Comparison of ENCODE assay signal across 11 mouse cellular contexts in genomic region chr1:165976672-165977448, GRCm38 (mm10). TPM values are rescaled to one million over a fixed set of nuclear protein-coding genes. Genes with fewer than 3 reads are reported as not detected.
DNase-seq lines count a peak whose midpoint lies in the region; ATAC-seq lines count a peak whose summit lies in the region.
"Had no signal": no experiment of that assay in that cellular context is flagged by ENCODE, and none has a peak within 500 bp of the region (broad histone marks: within the 10 kb centered on the region; RNA-seq: fewer than 3 reads in every experiment).

No protein-coding gene starts in this region.

- peaks cover 16% of the 10 kb centered on the region for H3K4me1 ChIP-seq in heart, embryonic 10.5 days
- no peaks in the 10 kb centered on the region for H3K4me1 ChIP-seq in embryonic facial prominence, embryonic 15.5 days
- H3K4me1 ChIP-seq in midbrain, embryonic 14.5 days (ENCODE audit: control insufficient read depth, insufficient read depth, low read length), result 0 out of 2 replicates have a peak, but pooled peaks cover 8% of the 10 kb centered on the region

- no peaks in the 10 kb centered on the region for H3K27me3 ChIP-seq in heart, embryonic 10.5 days (ENCODE audit: insufficient read depth, poor library complexity, severe bottlenecking)
- H3K27me3 ChIP-seq in embryonic facial prominence, embryonic 15.5 days, result no peaks in the 10 kb centered on the region
- H3K27me3 ChIP-seq in midbrain, embryonic 14.5 days (ENCODE audit: control insufficient read depth, insufficient read depth, low read length), result no peaks in the 10 kb centered on the region
- H3K27me3 ChIP-seq: neural tube, embryonic 13.5 days had no signal

- DNase-seq in heart, adult 18-20 months, result peak; percentile 56 to 70
- no peak for DNase-seq in heart, embryonic 10.5 days (ENCODE audit: low spot score)
- peak; percentile 24 to 45 for DNase-seq in heart, postnatal 14 days
- DNase-seq in midbrain, embryonic 14.5 days, result no peak
- DNase-seq in cerebellum, postnatal 36 days, result no peak
- no peak for DNase-seq in yolk sac, embryonic 10.5 days (ENCODE audit: low spot score)
- DNase-seq: cerebellum, adult 11-12 months had no signal

- no peaks in the 10 kb centered on the region for H3K36me3 ChIP-seq in heart, embryonic 10.5 days
- no peaks in the 10 kb centered on the region for H3K36me3 ChIP-seq in embryonic facial prominence, embryonic 15.5 days
- H3K36me3 ChIP-seq in midbrain, embryonic 14.5 days (ENCODE audit: control insufficient read depth, insufficient read depth, low read length), result no peaks in the 10 kb centered on the region
- H3K36me3 ChIP-seq: neural tube, embryonic 13.5 days had no signal

- no peak overlapping the region for H3K27ac ChIP-seq in heart, embryonic 10.5 days
- no peak overlapping the region for H3K27ac ChIP-seq in embryonic facial prominence, embryonic 15.5 days (replicated peaks)
- H3K27ac ChIP-seq in midbrain, embryonic 14.5 days (replicated peaks; ENCODE audit: low read depth, low read length), result no peak overlapping the region
- H3K27ac ChIP-seq: neural tube, embryonic 13.5 days had no signal

- peak; percentile 39; the same call in 1 of the 2 replicates for ATAC-seq in embryonic facial prominence, embryonic 15.5 days (ENCODE audit: insufficient number of reproducible peaks, low FRiP score, low TSS enrichment, low read depth)
- peak; percentile 89 for ATAC-seq in megakaryocyte progenitor cell, adult 5-6 weeks (replicated peaks; ENCODE audit: poor library complexity)
- no peak for ATAC-seq in midbrain, embryonic 14.5 days (ENCODE audit: low FRiP score, low TSS enrichment)
- ATAC-seq: inflammation-experienced regulatory T-cells, adult 6 months had no signal

- H3K4me3 ChIP-seq in heart, embryonic 10.5 days, result no peak overlapping the region
- H3K4me3 ChIP-seq in embryonic facial prominence, embryonic 15.5 days (replicated peaks), result no peak overlapping the region
- H3K4me3 ChIP-seq in midbrain, embryonic 14.5 days (replicated peaks; ENCODE audit: low read depth, low read length), result no peak overlapping the region
- H3K4me3 ChIP-seq: neural tube, embryonic 13.5 days had no signal

- H3K9me3 ChIP-seq in heart, embryonic 10.5 days, result no peaks in the 10 kb centered on the region
- H3K9me3 ChIP-seq in embryonic facial prominence, embryonic 15.5 days (replicated peaks), result no peaks in the 10 kb centered on the region
- H3K9me3 ChIP-seq in midbrain, embryonic 14.5 days (ENCODE audit: control insufficient read depth, low read length), result no peaks in the 10 kb centered on the region
- H3K9me3 ChIP-seq: neural tube, embryonic 13.5 days had no signal

- no peak overlapping the region for H3K4me2 ChIP-seq in embryonic facial prominence, embryonic 15.5 days (replicated peaks)
- no peak overlapping the region for H3K4me2 ChIP-seq in midbrain, embryonic 14.5 days (ENCODE audit: low read length)
- H3K4me2 ChIP-seq: neural tube, embryonic 13.5 days had no signal

- no peak overlapping the region for H3K9ac ChIP-seq in embryonic facial prominence, embryonic 15.5 days
- no peak overlapping the region for H3K9ac ChIP-seq in midbrain, embryonic 14.5 days (replicated peaks; ENCODE audit: low read length)
- H3K9ac ChIP-seq: neural tube, embryonic 13.5 days had no signal

- intact Hi-C loops in heart, postnatal 14 days (cut with DNase I), result loop anchor here (2.0 to 10.0 kb wide), 3 partner anchors 16 to 178 kb away; no protein-coding TSS in a partner anchor

- 37% methylated on average over 7 of the region's 7 CpGs for WGBS in heart, embryonic 10.5 days
- 59% methylated on average over 7 of the region's 7 CpGs for WGBS in embryonic facial prominence, embryonic 15.5 days
- WGBS in midbrain, embryonic 14.5 days, result 72% methylated on average over 7 of the region's 7 CpGs

RNA-seq across cellular contexts. Expression of gene Pou2f1, which starts 25.6 kb away (rescaled TPM):
- 10 to 100 TPM in 1 of 2 experiments, 1 to 10 TPM in 1; 6.0 to 11.4 TPM for total RNA-seq in heart, adult 18-20 months (2021)
- 12.9 and 18.4 TPM in 2 replicates for polyA plus RNA-seq in heart, embryonic 10.5 days (2016; fragmentation: Nextera tagmentation; extraction: Ambion mirVana)
- polyA plus RNA-seq in embryonic facial prominence, embryonic 15.5 days (2015; fragmentation: Nextera tagmentation; extraction: Ambion mirVana), result 10.7 and 11.3 TPM in 2 replicates
- 10 to 100 TPM; 12.0 to 15.1 TPM for total RNA-seq in heart, postnatal 14 days (2021)
- 23.9 and 28.5 TPM in 2 replicates for total RNA-seq in megakaryocyte progenitor cell, adult 5-6 weeks (2015)
- total RNA-seq in megakaryocyte progenitor cell, adult 5-6 weeks (2017), result 17.3 and 23.5 TPM in 2 replicates
- polyA plus RNA-seq in midbrain, embryonic 14.5 days (2014; fragmentation: Nextera tagmentation; extraction: Ambion mirVana), result 26.9 and 27.9 TPM in 2 replicates

Comparison
In these comparisons a context has a peak if more than half of its experiments do, and no peak if none do; other contexts are left out.
1. DNase-seq: peak in heart, adult 18-20 months (2 of 2) and heart, postnatal 14 days (2 of 2); none in heart, embryonic 10.5 days (single experiment), midbrain, embryonic 14.5 days (single experiment), cerebellum, postnatal 36 days (0 of 2) and yolk sac, embryonic 10.5 days (single experiment).